Mouse (Mus musculus): ENCODE measurements around the gene Zfp648. TPM values are rescaled to one million over a fixed set of nuclear protein-coding genes. Genes with fewer than 3 reads are reported as not detected.

Gene Zfp648
- polyA plus RNA-seq (2011; ENCODE audit: insufficient read depth, insufficient read length, low replicate concordance, missing spikeins): not detected in 2 replicates

DNA sequence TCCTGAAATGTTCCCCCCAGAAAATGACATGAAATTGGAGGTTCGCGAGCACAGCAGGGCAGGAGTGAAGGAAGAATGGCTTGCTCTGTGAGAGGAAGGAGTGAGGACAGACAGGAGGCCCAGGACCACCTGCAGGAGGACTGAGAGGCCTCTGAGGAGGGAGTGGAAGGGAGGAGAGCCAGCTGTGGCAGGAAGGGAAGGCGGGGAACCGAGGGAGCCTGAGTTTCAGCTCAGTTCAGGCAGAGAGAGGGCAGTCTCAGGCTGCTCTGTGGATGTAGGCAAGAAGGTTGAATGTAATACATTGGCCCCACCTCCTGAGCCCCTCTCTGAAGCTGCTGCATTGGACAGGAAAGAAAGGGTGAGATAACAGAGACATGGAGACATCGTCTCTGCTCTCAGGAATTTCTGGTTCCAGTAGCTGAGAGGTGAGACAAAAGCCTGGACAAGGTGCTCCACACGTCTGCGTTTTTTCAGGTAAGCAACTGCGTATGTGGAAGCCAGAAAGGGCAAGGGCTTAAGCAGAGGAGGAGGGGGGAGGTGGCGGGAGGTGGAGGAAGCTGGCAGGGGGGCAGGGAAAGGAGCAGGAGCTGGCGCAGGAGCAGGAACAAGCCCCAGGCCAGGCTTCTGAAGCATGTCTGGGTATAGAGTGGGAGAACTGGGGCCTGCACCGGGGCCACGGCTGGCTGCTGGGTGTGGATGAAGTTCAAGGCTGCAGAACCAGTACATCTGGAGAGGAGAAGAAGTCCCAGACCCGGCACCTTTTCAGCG is at the start of gene Zfp648:
TSS of gene Zfp648 (plus strand) at position 233 of the 768 bp plus-strand sequence.
- 51% methylated on average over 14 of the region's 14 CpGs for WGBS
- H3K4me3 ChIP-seq (replicated peaks; ENCODE audit: control insufficient read depth, low read depth, low read length): no peak within 1 kb of the TSS
- H3K4me1 ChIP-seq (ENCODE audit: control insufficient read depth, insufficient read depth, low read length): no peaks in the 10 kb centered on the region
- H3K27ac ChIP-seq (ENCODE audit: control insufficient read depth, insufficient read depth, low read depth, low read length, poor library complexity): no peak within 1 kb of the TSS
- TF ChIP-seq CTCF (IDR thresholded peaks at IDR 0.05; ENCODE audit: control insufficient read depth, insufficient read depth, low read length): no peak
- TF ChIP-seq POLR2A (IDR thresholded peaks at IDR 0.05; ENCODE audit: borderline replicate concordance, control insufficient read depth, low read depth, low read length): no peak

GRCm38 (mm10) chr1:154152539-154152938 is 48.4 kb upstream of the Zfp648 start:
- no peak overlapping the region for H3K27ac ChIP-seq (ENCODE audit: control insufficient read depth, insufficient read depth, low read depth, low read length, poor library complexity)
- no peak overlapping the region for H3K4me3 ChIP-seq (replicated peaks; ENCODE audit: control insufficient read depth, low read depth, low read length)
- 68% methylated on average over 1 of the region's 1 CpGs for WGBS
- H3K4me1 ChIP-seq (ENCODE audit: control insufficient read depth, insufficient read depth, low read length): no peaks in the 10 kb centered on the region
- TF ChIP-seq CTCF (IDR thresholded peaks at IDR 0.05; ENCODE audit: control insufficient read depth, insufficient read depth, low read length) (no peak), POLR2A (IDR thresholded peaks at IDR 0.05; ENCODE audit: borderline replicate concordance, control insufficient read depth, low read depth, low read length) (no peak)

GRCm38 (mm10) chr1:154153800-154154199 is 47.2 kb upstream of the Zfp648 start:
- WGBS: 87% methylated on average over 7 of the region's 7 CpGs
- Histone ChIP-seq H3K4me1 (ENCODE audit: control insufficient read depth, insufficient read depth, low read length) (no peaks in the 10 kb centered on the region), H3K4me3 (replicated peaks; ENCODE audit: control insufficient read depth, low read depth, low read length) (no peak overlapping the region), H3K27ac (ENCODE audit: control insufficient read depth, insufficient read depth, low read depth, low read length, poor library complexity) (no peak overlapping the region)
- no peak for TF ChIP-seq POLR2A (IDR thresholded peaks at IDR 0.05; ENCODE audit: borderline replicate concordance, control insufficient read depth, low read depth, low read length)
- TF ChIP-seq CTCF (IDR thresholded peaks at IDR 0.05; ENCODE audit: control insufficient read depth, insufficient read depth, low read length): no peak

DNA sequence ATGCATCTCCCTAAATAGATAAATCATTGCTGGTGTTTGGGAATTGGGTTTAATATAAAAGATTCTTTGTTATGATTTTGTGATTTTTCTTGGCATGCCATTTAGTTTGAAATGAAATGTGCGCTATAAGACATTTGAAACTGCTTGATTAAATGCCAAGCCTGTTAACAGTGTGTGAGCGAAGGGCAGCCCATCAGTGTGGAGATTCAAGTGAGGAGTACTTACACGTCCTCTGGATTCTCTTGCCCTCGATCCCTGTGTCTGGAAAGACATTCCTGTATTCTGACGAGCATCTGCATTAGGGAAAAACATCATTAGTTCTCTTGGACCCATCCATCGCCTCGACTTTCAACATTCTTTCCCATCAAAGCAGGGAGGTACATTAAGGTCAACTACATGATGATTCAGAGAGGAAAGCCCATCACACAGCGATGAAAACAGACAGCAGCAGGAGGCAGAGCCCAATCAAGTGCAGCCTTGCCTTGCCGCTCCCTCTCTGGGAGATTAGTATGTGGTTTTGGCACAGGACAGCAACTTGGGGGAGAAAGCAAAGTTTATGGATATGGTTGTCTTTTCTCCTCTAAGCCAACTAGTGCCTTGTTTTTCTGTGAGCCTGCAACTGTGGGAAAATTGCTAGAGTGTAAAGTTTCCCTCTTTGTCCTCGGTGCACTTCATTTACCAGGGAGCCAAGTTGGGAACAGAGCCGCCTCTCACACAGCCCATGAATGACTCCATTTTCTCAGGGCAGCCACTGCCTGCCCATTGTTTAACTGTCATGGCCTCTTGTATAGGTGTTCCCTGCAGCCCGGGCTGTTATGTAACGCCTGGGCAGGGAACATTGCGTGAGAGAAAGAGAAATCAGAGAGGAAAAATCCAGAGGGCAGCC is 44.6 kb upstream of the Zfp648 start:
- TF ChIP-seq CTCF (IDR thresholded peaks at IDR 0.05; ENCODE audit: control insufficient read depth, insufficient read depth, low read length) (no peak), POLR2A (IDR thresholded peaks at IDR 0.05; ENCODE audit: borderline replicate concordance, control insufficient read depth, low read depth, low read length) (no peak)
- no peak overlapping the region for H3K4me3 ChIP-seq (replicated peaks; ENCODE audit: control insufficient read depth, low read depth, low read length)
- H3K27ac ChIP-seq (ENCODE audit: control insufficient read depth, insufficient read depth, low read depth, low read length, poor library complexity): no peak overlapping the region
- no peaks in the 10 kb centered on the region for H3K4me1 ChIP-seq (ENCODE audit: control insufficient read depth, insufficient read depth, low read length)
- WGBS: 74% methylated on average over 14 of the region's 14 CpGs

DNA sequence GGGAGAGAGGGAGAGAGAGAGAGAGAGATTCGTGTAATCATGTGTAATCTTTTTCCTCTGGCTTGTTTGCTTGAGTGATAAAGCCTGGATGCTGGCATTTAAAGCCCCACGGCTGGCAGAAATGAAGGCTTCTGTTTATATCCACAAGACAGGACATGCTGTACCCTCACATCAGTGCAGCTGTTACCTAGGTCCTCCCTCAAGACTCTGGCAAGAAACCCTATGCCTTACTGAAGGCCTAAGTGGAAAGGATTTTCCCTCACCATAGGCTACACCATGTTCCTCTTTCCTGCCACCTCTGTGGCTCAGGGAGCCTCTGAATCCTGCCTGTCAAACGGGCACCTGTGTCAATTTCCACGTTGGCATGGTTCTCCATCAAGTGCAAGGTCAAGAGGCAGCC is 43.9 kb upstream of the Zfp648 start:
- WGBS: 55% methylated on average over 4 of the region's 4 CpGs
- TF ChIP-seq POLR2A (IDR thresholded peaks at IDR 0.05; ENCODE audit: borderline replicate concordance, control insufficient read depth, low read depth, low read length) (no peak), CTCF (IDR thresholded peaks at IDR 0.05; ENCODE audit: control insufficient read depth, insufficient read depth, low read length) (no peak)
- Histone ChIP-seq H3K4me1 (ENCODE audit: control insufficient read depth, insufficient read depth, low read length) (no peaks in the 10 kb centered on the region), H3K27ac (ENCODE audit: control insufficient read depth, insufficient read depth, low read depth, low read length, poor library complexity) (no peak overlapping the region), H3K4me3 (replicated peaks; ENCODE audit: control insufficient read depth, low read depth, low read length) (no peak overlapping the region)

DNA sequence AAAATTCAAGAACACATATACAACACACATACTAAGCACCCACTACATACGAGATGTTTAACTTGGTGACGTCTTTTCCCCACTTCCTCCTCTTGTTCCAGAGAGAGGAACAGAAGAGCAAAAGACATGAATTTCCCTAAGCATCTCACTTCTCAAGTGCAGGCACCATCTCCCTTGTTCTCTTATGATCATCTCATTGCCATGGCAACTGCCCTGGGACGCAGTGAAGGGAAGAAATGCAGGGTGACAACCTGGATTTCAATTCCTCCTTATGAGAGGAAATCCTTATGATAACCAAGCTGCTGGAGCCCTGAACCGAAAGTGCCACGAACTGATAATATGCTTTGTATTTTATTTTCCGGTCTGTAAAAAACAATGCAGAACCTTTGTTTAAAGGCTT is 33.3 kb upstream of the Zfp648 start:
- no peak for TF ChIP-seq POLR2A (IDR thresholded peaks at IDR 0.05; ENCODE audit: borderline replicate concordance, control insufficient read depth, low read depth, low read length)
- no peak for TF ChIP-seq CTCF (IDR thresholded peaks at IDR 0.05; ENCODE audit: control insufficient read depth, insufficient read depth, low read length)
- WGBS: 68% methylated on average over 6 of the region's 6 CpGs

GRCm38 (mm10) chr1:154175334-154175733 is 25.7 kb upstream of the Zfp648 start:
- TF ChIP-seq CTCF (IDR thresholded peaks at IDR 0.05; ENCODE audit: control insufficient read depth, insufficient read depth, low read length) (no peak), POLR2A (IDR thresholded peaks at IDR 0.05; ENCODE audit: borderline replicate concordance, control insufficient read depth, low read depth, low read length) (no peak)

More for the DNA sequence above, 33.3 kb upstream of the Zfp648 start:
- Histone ChIP-seq H3K4me1 (ENCODE audit: control insufficient read depth, insufficient read depth, low read length) (no peaks in the 10 kb centered on the region), H3K4me3 (replicated peaks; ENCODE audit: control insufficient read depth, low read depth, low read length) (no peak overlapping the region), H3K27ac (ENCODE audit: control insufficient read depth, insufficient read depth, low read depth, low read length, poor library complexity) (no peak overlapping the region)

DNA sequence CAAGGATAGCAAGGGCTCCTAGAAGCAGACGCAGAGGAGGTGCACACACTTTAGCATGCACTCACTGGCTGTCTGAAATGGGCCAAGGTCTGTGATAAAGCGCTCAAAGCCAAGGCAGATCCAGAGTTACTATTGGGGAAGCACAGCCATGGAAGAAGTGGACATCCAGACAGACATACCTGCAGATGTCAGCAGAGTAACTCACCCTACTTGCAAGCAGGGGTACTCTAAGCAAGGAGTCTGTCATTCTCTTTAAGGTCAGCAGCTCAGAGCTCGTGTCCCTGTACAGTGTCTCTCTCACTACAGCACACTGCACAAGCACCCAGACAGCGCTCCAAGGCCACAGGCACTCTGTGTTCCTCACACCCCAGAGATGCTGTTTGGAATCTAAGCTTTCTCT is 23.2 kb upstream of the Zfp648 start:
- Histone ChIP-seq H3K27ac (ENCODE audit: control insufficient read depth, insufficient read depth, low read depth, low read length, poor library complexity) (no peak overlapping the region), H3K4me3 (replicated peaks; ENCODE audit: control insufficient read depth, low read depth, low read length) (no peak overlapping the region), H3K4me1 (ENCODE audit: control insufficient read depth, insufficient read depth, low read length) (no peaks in the 10 kb centered on the region)
- 84% methylated on average over 4 of the region's 4 CpGs for WGBS
- TF ChIP-seq CTCF (IDR thresholded peaks at IDR 0.05; ENCODE audit: control insufficient read depth, insufficient read depth, low read length) (no peak), POLR2A (IDR thresholded peaks at IDR 0.05; ENCODE audit: borderline replicate concordance, control insufficient read depth, low read depth, low read length) (no peak)

More at GRCm38 (mm10) chr1:154175334-154175733, 25.7 kb upstream of the Zfp648 start:
- no peak overlapping the region for H3K4me3 ChIP-seq (replicated peaks; ENCODE audit: control insufficient read depth, low read depth, low read length)
- 62% methylated on average over 6 of the region's 6 CpGs for WGBS
- H3K27ac ChIP-seq (ENCODE audit: control insufficient read depth, insufficient read depth, low read depth, low read length, poor library complexity): no peak overlapping the region
- H3K4me1 ChIP-seq (ENCODE audit: control insufficient read depth, insufficient read depth, low read length): no peaks in the 10 kb centered on the region
